ENCODE assay signal across 10 mouse cellular contexts in the genomic region with DNA sequence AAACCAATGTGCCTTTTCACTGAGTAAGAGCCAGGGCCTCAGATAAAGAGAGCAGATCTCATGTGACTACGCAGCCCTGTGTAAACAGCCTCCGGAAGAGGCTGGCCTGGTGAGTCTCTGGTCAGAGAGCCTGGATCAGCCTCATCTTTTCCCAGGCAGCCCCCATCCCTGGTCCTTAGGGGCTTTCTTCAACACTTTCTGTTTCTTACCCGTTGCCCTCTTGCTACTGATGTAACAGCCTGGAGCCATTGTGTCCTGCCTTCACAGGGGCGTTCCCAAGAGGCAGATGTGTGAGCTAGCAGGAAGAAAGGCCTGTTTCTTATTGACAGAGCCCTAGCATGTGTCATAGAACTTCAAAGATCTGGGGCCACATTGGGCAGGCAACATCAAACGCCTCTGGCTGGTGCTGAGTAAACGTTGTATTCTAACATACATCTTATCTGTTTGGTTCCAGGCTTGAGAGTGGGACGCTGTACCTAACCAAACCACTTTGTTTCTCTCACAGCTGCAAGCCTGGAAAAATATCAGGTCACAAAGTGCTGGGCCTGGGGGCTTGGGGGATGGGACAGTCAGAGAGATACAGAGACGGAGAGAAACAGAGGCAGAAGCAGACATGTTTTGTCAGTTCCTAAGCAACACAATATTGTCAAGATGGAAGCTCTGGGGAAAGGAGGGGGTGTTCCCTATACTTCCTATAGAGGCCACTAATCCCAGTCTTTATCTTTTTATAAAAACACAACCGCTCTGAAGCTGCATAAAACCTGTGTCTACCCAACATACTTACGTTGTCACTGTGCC.
DNase-seq lines count a peak whose midpoint lies in the region; ATAC-seq and TF ChIP-seq lines count a peak whose summit lies in the region.
"Had no signal": no experiment of that assay in that cellular context is flagged by ENCODE, and none has a peak within 500 bp of the region (broad histone marks: within the 10 kb centered on the region; RNA-seq: fewer than 3 reads in every experiment).

No protein-coding gene starts in this region.

- H3K9me3 ChIP-seq in heart, embryonic 13.5 days: no peaks in the 10 kb centered on the region
- H3K9me3 ChIP-seq in forebrain, embryonic 14.5 days (replicated peaks; ENCODE audit: control insufficient read depth, low read length): no peaks in the 10 kb centered on the region
- H3K9me3 ChIP-seq in midbrain, embryonic 14.5 days (ENCODE audit: control insufficient read depth, low read length): no peaks in the 10 kb centered on the region
- H3K9me3 ChIP-seq: embryonic facial prominence, embryonic 13.5 days; liver, embryonic 13.5 days had no signal

- H3K27ac ChIP-seq in heart, embryonic 13.5 days (replicated peaks): peak overlapping the region; percentile 69
- no peak overlapping the region for H3K27ac ChIP-seq in forebrain, embryonic 14.5 days (ENCODE audit: low read depth, low read length)
- H3K27ac ChIP-seq in midbrain, embryonic 14.5 days (replicated peaks; ENCODE audit: low read depth, low read length): no peak overlapping the region
- H3K27ac ChIP-seq: embryonic facial prominence, embryonic 13.5 days; liver, embryonic 13.5 days had no signal

- H3K27me3 ChIP-seq in heart, embryonic 13.5 days (replicated peaks): 0 out of 2 replicates have a peak, but pooled peaks cover 6% of the 10 kb centered on the region
- no peaks in the 10 kb centered on the region for H3K27me3 ChIP-seq in forebrain, embryonic 14.5 days (replicated peaks; ENCODE audit: control insufficient read depth, insufficient read depth, low read length)
- no peaks in the 10 kb centered on the region for H3K27me3 ChIP-seq in midbrain, embryonic 14.5 days (ENCODE audit: control insufficient read depth, insufficient read depth, low read length)
- H3K27me3 ChIP-seq: embryonic facial prominence, embryonic 13.5 days; liver, embryonic 13.5 days had no signal

- WGBS in heart, embryonic 13.5 days: 14% methylated on average over 10 of the region's 10 CpGs
- WGBS in forebrain, embryonic 14.5 days: 19% methylated on average over 10 of the region's 10 CpGs
- WGBS in midbrain, embryonic 14.5 days: 16% methylated on average over 10 of the region's 10 CpGs

- H3K4me2 ChIP-seq in heart, embryonic 13.5 days: peak overlapping the region; percentile 19; the same call in 1 of the 2 replicates
- no peak overlapping the region for H3K4me2 ChIP-seq in forebrain, embryonic 14.5 days (ENCODE audit: low read length)
- no peak overlapping the region for H3K4me2 ChIP-seq in midbrain, embryonic 14.5 days (ENCODE audit: low read length)
- H3K4me2 ChIP-seq: embryonic facial prominence, embryonic 13.5 days; liver, embryonic 13.5 days had no signal

- no peak overlapping the region for H3K4me3 ChIP-seq in heart, embryonic 13.5 days
- H3K4me3 ChIP-seq in forebrain, embryonic 14.5 days (ENCODE audit: low read depth, low read length): no peak overlapping the region
- no peak overlapping the region for H3K4me3 ChIP-seq in midbrain, embryonic 14.5 days (replicated peaks; ENCODE audit: low read depth, low read length)
- H3K4me3 ChIP-seq: embryonic facial prominence, embryonic 13.5 days; liver, embryonic 13.5 days had no signal

- intact Hi-C loops in heart, postnatal 36 days (cut with DNase I): no loop called here

- TF ChIP-seq POLR2A in brain, embryonic 14.5 days (IDR thresholded peaks at IDR 0.05; ENCODE audit: borderline replicate concordance, extremely low read depth, insufficient read depth, insufficient read length, poor library complexity, severe bottlenecking): no peak

- no peak for DNase-seq in heart, postnatal 36 days
- DNase-seq in brain, embryonic 14.5 days (ENCODE audit: low read depth): peak; percentile 61
- DNase-seq in forebrain, embryonic 14.5 days (ENCODE audit: low spot score): peak; percentile 34
- peak; percentile 58 for DNase-seq in midbrain, embryonic 14.5 days
- no peak for DNase-seq in cerebellum, adult 11 months
- no peak for DNase-seq in thymus, postnatal 36 days
- no peak for DNase-seq in thymus, postnatal 10 days (ENCODE audit: low spot score in 2 of 2)
- DNase-seq: liver, embryonic 13.5 days had no signal

- H3K4me1 ChIP-seq in heart, embryonic 13.5 days: peaks cover 20% of the 10 kb centered on the region
- 0 out of 2 replicates have a peak, but pooled peaks cover 9% of the 10 kb centered on the region for H3K4me1 ChIP-seq in forebrain, embryonic 14.5 days (ENCODE audit: control insufficient read depth, insufficient read depth, low read length)
- peaks cover 24% of the 10 kb centered on the region for H3K4me1 ChIP-seq in midbrain, embryonic 14.5 days (ENCODE audit: control insufficient read depth, insufficient read depth, low read length)
- H3K4me1 ChIP-seq: liver, embryonic 13.5 days had no signal

- ATAC-seq in heart, embryonic 13.5 days (ENCODE audit: extremely low read depth, insufficient number of reproducible peaks, low FRiP score, low TSS enrichment): 0 out of 2 replicates have a peak, but pooled peaks have one; percentile 29
- peak; percentile 32; the same call in 1 of the 2 replicates for ATAC-seq in forebrain, embryonic 14.5 days
- ATAC-seq in midbrain, embryonic 14.5 days (ENCODE audit: low FRiP score, low TSS enrichment): no peak; the same call in 1 of the 2 replicates

- TF ChIP-seq CTCF in brain, embryonic 14.5 days (IDR thresholded peaks at IDR 0.05; ENCODE audit: borderline replicate concordance, extremely low read depth, insufficient read depth, insufficient read length): no peak

- H3K9ac ChIP-seq in heart, embryonic 13.5 days: no peak overlapping the region
- H3K9ac ChIP-seq in forebrain, embryonic 14.5 days (ENCODE audit: low read length): no peak overlapping the region
- H3K9ac ChIP-seq in midbrain, embryonic 14.5 days (replicated peaks; ENCODE audit: low read length): no peak overlapping the region
- H3K9ac ChIP-seq: embryonic facial prominence, embryonic 13.5 days; liver, embryonic 13.5 days had no signal

- H3K36me3 ChIP-seq in heart, embryonic 13.5 days: no peaks in the 10 kb centered on the region
- H3K36me3 ChIP-seq in forebrain, embryonic 14.5 days (ENCODE audit: control insufficient read depth, insufficient read depth, low read length): no peaks in the 10 kb centered on the region
- H3K36me3 ChIP-seq in midbrain, embryonic 14.5 days (ENCODE audit: control insufficient read depth, insufficient read depth, low read length): no peaks in the 10 kb centered on the region
- H3K36me3 ChIP-seq: embryonic facial prominence, embryonic 13.5 days; liver, embryonic 13.5 days had no signal

Comparison
In these comparisons a context has a peak if more than half of its experiments do, and no peak if none do; other contexts are left out.
1. DNase-seq: peak in brain, embryonic 14.5 days (single experiment), forebrain, embryonic 14.5 days (single experiment) and midbrain, embryonic 14.5 days (single experiment); none in heart, postnatal 36 days (0 of 2), cerebellum, adult 11 months (single experiment), thymus, postnatal 36 days (0 of 2) and thymus, postnatal 10 days (0 of 2).